Mouse (Mus musculus) lung, postnatal 0 days (tissue): ENCODE measurements around the gene Ly9.

ENCODE experiments used
- CTCF ChIP-seq: IDR thresholded peaks from 2 replicates; pipeline ENCODE4 v1.5.1; 2016; ENCODE audit warnings: antibody characterized with exemption, mild to moderate bottlenecking
- EP300 ChIP-seq: IDR thresholded peaks from 2 replicates; pipeline ENCODE4 v1.6.1; 2016; ENCODE audit warnings: antibody characterized with exemption, mild to moderate bottlenecking, control low read depth

- no peak for TF ChIP-seq CTCF
- no peak for TF ChIP-seq EP300
Observed at GRCm38 (mm10) chr1:171560262-171560661, 46.9 kb downstream of the Ly9 start.
